Mouse (Mus musculus) adrenal gland, adult 18-20 months (tissue): ENCODE data around the gene E030030I06Rik. TPM values are rescaled to one million over a fixed set of nuclear protein-coding genes. Genes with fewer than 3 reads are reported as not detected.
"Not testable (repeated sequence)": the region's sequence is repeated elsewhere in the genome, so short reads cannot be mapped to it uniquely, and the experiment has no call there.

Source experiments
- DNase-seq, 2 experiments: peaks; one replicate each; pipeline ENCODE4 v3.0.0; 2021 to 2022; ENCODE audit warnings: low spot score in 2 of 2
- total RNA-seq, 2 experiments: library from RNA; stranded (reverse); gene quantifications; 1 replicate in 1 of 2; 2 replicates in 1 of 2; pipeline ENCODE4 v1.2.3; 2021

Gene E030030I06Rik
- total RNA-seq, 2 experiments from 2014 or later = 7.3 to 13.4 TPM

GRCm38 (mm10) chr10:22153147-22153690, 4.1 kb upstream of the E030030I06Rik start:
- DNase-seq = not testable (repeated sequence)

GRCm38 (mm10) chr10:22151863-22152640, 3.0 kb upstream of the E030030I06Rik start:
- DNase-seq = not testable (repeated sequence)

GRCm38 (mm10) chr10:22151056-22151862, 2.2 kb upstream of the E030030I06Rik start:
- peak in 1 of 2 experiments; percentile 10 for DNase-seq

GRCm38 (mm10) chr10:22150593-22150992, 1.5 kb upstream of the E030030I06Rik start:
- DNase-seq = peak in 1 of 2 experiments; percentile 11

GRCm38 (mm10) chr10:22149691-22150465, 808 bp upstream of the E030030I06Rik start:
- peak in 1 of 2 experiments; percentile 19 for DNase-seq

- DNase-seq = peak; percentile 75 to 86
These were observed 513 bp downstream of the E030030I06Rik start for GRCm38 (mm10) chr10:22148441-22149072.

- no peak for DNase-seq
These were observed 6.1 kb downstream of the E030030I06Rik start for GRCm38 (mm10) chr10:22142926-22143325.

GRCm38 (mm10) chr10:22142194-22142593, 6.9 kb downstream of the E030030I06Rik start:
- DNase-seq = peak in 1 of 2 experiments; percentile 21

- DNase-seq = peak; percentile 74 to 76
These were observed 8.3 kb downstream of the E030030I06Rik start for GRCm38 (mm10) chr10:22140665-22141280.

- DNase-seq = no peak
These were observed 74.5 kb downstream of the E030030I06Rik start for GRCm38 (mm10) chr10:22074531-22074930.

- DNase-seq = peak in 1 of 2 experiments; percentile 5
These were observed 76.3 kb downstream of the E030030I06Rik start for GRCm38 (mm10) chr10:22072739-22073138.

- no peak for DNase-seq
These were observed 78.5 kb downstream of the E030030I06Rik start for GRCm38 (mm10) chr10:22070576-22070975.

- no peak for DNase-seq
These were observed 78.9 kb downstream of the E030030I06Rik start for GRCm38 (mm10) chr10:22070168-22070567.

- DNase-seq = not testable (repeated sequence)
These were observed 81.1 kb downstream of the E030030I06Rik start, which contains the start of gene 4930444G20Rik for GRCm38 (mm10) chr10:22067979-22068378. 4930444G20Rik (minus strand) TSS chr10:22068079.

Other genes with a start within 250 kb of the E030030I06Rik start
- gene 4930444G20Rik, start 81.2 kb downstream of the E030030I06Rik start, total RNA-seq = not detected
- gene Raet1e, start 9.3 kb upstream of the E030030I06Rik start, total RNA-seq = 1 to 10 TPM in 1 of 2 experiments, not detected in 1; 1.7 TPM
- under 1 TPM in 1 of 2 experiments, not detected in 1; 0.36 TPM for gene H60b, start 9.3 kb upstream of the E030030I06Rik start, total RNA-seq
- gene Raet1d, start 211.3 kb upstream of the E030030I06Rik start, total RNA-seq = not detected